Mouse (Mus musculus): ENCODE measurements around the gene Akap5.

The Akap5 gene

GRCm38 (mm10) chr12:76310007-76310406 lies 14.7 kb upstream of the Akap5 start:
- intact Hi-C loops (cut with DNase I), result no loop called here

- intact Hi-C loops (cut with DNase I), result no loop called here
These were observed 14.1 kb upstream of the Akap5 start for GRCm38 (mm10) chr12:76310633-76311032.

GRCm38 (mm10) chr12:76311227-76311626 lies 13.5 kb upstream of the Akap5 start:
- intact Hi-C loops (cut with DNase I), result no loop called here

GRCm38 (mm10) chr12:76311951-76312350 lies 12.7 kb upstream of the Akap5 start:
- intact Hi-C loops (cut with DNase I), result no loop called here

- intact Hi-C loops (cut with DNase I), result no loop called here
These were observed 6.1 kb upstream of the Akap5 start for GRCm38 (mm10) chr12:76318282-76319212.

GRCm38 (mm10) chr12:76326437-76327220 lies 1.9 kb downstream of the Akap5 start:
- intact Hi-C loops (cut with DNase I), result no loop called here

GRCm38 (mm10) chr12:76328567-76329354 lies 4.1 kb downstream of the Akap5 start:
- intact Hi-C loops (cut with DNase I), result no loop called here

GRCm38 (mm10) chr12:76333688-76334087 lies 9.0 kb downstream of the Akap5 start:
- intact Hi-C loops (cut with DNase I), result no loop called here

GRCm38 (mm10) chr12:76335641-76336040 lies 10.9 kb downstream of the Akap5 start:
- intact Hi-C loops (cut with DNase I), result no loop called here

- intact Hi-C loops (cut with DNase I), result no loop called here
These were observed 11.6 kb downstream of the Akap5 start for GRCm38 (mm10) chr12:76336111-76336965.

- intact Hi-C loops (cut with DNase I), result loop anchor here (2.0 to 5.0 kb wide), 3 partner anchors 48 to 149 kb away; no protein-coding TSS in a partner anchor
These were observed 16.4 kb downstream of the Akap5 start for GRCm38 (mm10) chr12:76341080-76341479.

- intact Hi-C loops (cut with DNase I), result loop anchor here (2.0 kb wide), 1 partner anchor 127 kb away; no protein-coding TSS in a partner anchor
These were observed 21.2 kb downstream of the Akap5 start for GRCm38 (mm10) chr12:76345759-76346455.

GRCm38 (mm10) chr12:76349680-76350220 lies 25.1 kb downstream of the Akap5 start:
- intact Hi-C loops (cut with DNase I), result no loop called here

GRCm38 (mm10) chr12:76360868-76361267 lies 36.2 kb downstream of the Akap5 start:
- intact Hi-C loops (cut with DNase I), result no loop called here

- intact Hi-C loops (cut with DNase I), result no loop called here
These were observed 37.0 kb downstream of the Akap5 start for GRCm38 (mm10) chr12:76361405-76362302.

- intact Hi-C loops (cut with DNase I), result no loop called here
These were observed 37.6 kb downstream of the Akap5 start for GRCm38 (mm10) chr12:76362303-76362676.

- intact Hi-C loops (cut with DNase I), result no loop called here
These were observed 41.6 kb downstream of the Akap5 start for GRCm38 (mm10) chr12:76366276-76366675.

Measured in adrenal gland (tissue).